In the genomic region with DNA sequence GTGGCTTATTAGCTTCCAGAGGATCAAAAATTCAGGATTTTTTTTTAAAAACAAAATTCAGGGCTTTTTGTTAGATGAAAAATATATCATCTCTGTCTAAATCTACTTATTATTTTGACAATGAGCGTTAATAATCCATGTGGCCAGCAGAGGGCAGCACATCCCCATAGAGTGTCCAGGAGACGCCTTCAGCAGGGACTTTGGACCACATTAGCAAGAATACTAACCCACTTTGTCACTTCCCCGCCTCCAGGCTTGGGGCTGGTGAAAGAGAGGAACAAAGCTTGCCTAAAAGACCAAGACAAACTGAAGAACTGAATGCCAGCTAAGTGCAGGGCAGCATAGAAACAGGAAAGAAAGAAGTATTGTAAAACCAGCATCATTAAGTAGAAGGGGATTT, we compare ENCODE assay signal across 9 mouse cellular contexts. TPM values are rescaled to one million over a fixed set of nuclear protein-coding genes. Genes with fewer than 3 reads are reported as not detected.
A peak's percentile ranks its signal among the peaks of the same experiment; 100 is the strongest.
DNase-seq lines count a peak whose midpoint lies in the region; ATAC-seq and TF ChIP-seq lines count a peak whose summit lies in the region.
"Had no signal": no experiment of that assay in that cellular context is flagged by ENCODE, and none has a peak within 500 bp of the region (broad histone marks: within the 10 kb centered on the region; RNA-seq: fewer than 3 reads in every experiment).

No protein-coding gene starts in this region.

- peak; percentile 88 for TF ChIP-seq CTCF in bone marrow, adult 2 months (IDR thresholded peaks at IDR 0.05; ENCODE audit: control insufficient read depth, insufficient read depth, low read length)
- TF ChIP-seq CTCF in embryonic fibroblast, embryonic 13.5 days (IDR thresholded peaks at IDR 0.05; ENCODE audit: borderline replicate concordance, insufficient read depth, low read length): peak; percentile 73; the same call in 1 of the 2 replicates
- TF ChIP-seq CTCF in liver, adult 2 months (IDR thresholded peaks at IDR 0.05; ENCODE audit: low read depth, low read length): peak; percentile 84

- H3K27me3 ChIP-seq in liver, embryonic 12.5 days (replicated peaks): peaks cover 5% of the 10 kb centered on the region
- peaks cover 17% of the 10 kb centered on the region; the same call in 1 of the 2 replicates for H3K27me3 ChIP-seq in liver, adult 2 months (ENCODE audit: control insufficient read depth, insufficient read depth, low read length)

- no peaks in the 10 kb centered on the region for H3K79me2 ChIP-seq in liver, adult 2 months (ENCODE audit: control insufficient read depth, insufficient read depth, low read length)

- peaks cover 2% of the 10 kb centered on the region for H3K36me3 ChIP-seq in liver, embryonic 12.5 days
- H3K36me3 ChIP-seq in liver, adult 2 months (ENCODE audit: control insufficient read depth, insufficient read depth, low read length): no peaks in the 10 kb centered on the region
- H3K36me3 ChIP-seq: heart, embryonic 13.5 days had no signal

- H3K4me2 ChIP-seq in liver, embryonic 12.5 days: no peak overlapping the region
- H3K4me2 ChIP-seq: heart, embryonic 13.5 days had no signal

- no peak for ATAC-seq in liver, embryonic 12.5 days

- WGBS in liver, embryonic 12.5 days (ENCODE audit: insufficient replicate concordance): 3% methylated on average over 3 of the region's 3 CpGs
- WGBS in bone marrow, adult 2 months: 0% methylated on average over 3 of the region's 3 CpGs
- under 1% methylated on average over 3 of the region's 3 CpGs for WGBS in liver, adult 2 months

- H3K4me1 ChIP-seq in liver, embryonic 12.5 days: peaks cover 21% of the 10 kb centered on the region
- H3K4me1 ChIP-seq in bone marrow, adult 2 months (ENCODE audit: control insufficient read depth, insufficient read depth, low read length): peaks cover 6% of the 10 kb centered on the region; the same call in 1 of the 2 replicates
- H3K4me1 ChIP-seq in embryonic fibroblast, embryonic 13.5 days (ENCODE audit: control insufficient read depth, insufficient read depth, low read length): no peaks in the 10 kb centered on the region
- no peaks in the 10 kb centered on the region for H3K4me1 ChIP-seq in liver, adult 2 months (ENCODE audit: control insufficient read depth, insufficient read depth, low read length)

- peaks cover 11% of the 10 kb centered on the region for H3K9me3 ChIP-seq in liver, embryonic 12.5 days (replicated peaks)

- peak; percentile 88 for DNase-seq in liver
- peak; percentile 66 to 90 for DNase-seq in kidney, adult 8-10 months
- DNase-seq in liver, adult 2 months (ENCODE audit: extremely low read depth, low read depth, low spot score): peak; percentile 53
- peak; percentile 77 for DNase-seq in retina, postnatal 7 days (ENCODE audit: low read depth, low spot score)
- DNase-seq in urinary bladder, adult 18-20 months (ENCODE audit: low spot score in 2 of 2): peak; percentile 48 to 72

- no peak overlapping the region for H3K9ac ChIP-seq in liver, embryonic 12.5 days
- no peak overlapping the region for H3K9ac ChIP-seq in liver, adult 2 months (ENCODE audit: low read depth, low read length)
- H3K9ac ChIP-seq: heart, embryonic 13.5 days had no signal

- H3K27ac ChIP-seq in liver, embryonic 12.5 days: no peak overlapping the region
- H3K27ac ChIP-seq in bone marrow, adult 2 months (ENCODE audit: control insufficient read depth, insufficient read depth, low read depth, low read length, poor library complexity): no peak overlapping the region
- H3K27ac ChIP-seq in embryonic fibroblast, embryonic 13.5 days (ENCODE audit: insufficient read depth, low read length): no peak overlapping the region
- no peak overlapping the region for H3K27ac ChIP-seq in liver, adult 2 months (replicated peaks; ENCODE audit: insufficient read depth, low read depth, low read length)
- H3K27ac ChIP-seq: heart, embryonic 13.5 days had no signal

- H3K4me3 ChIP-seq in liver, embryonic 12.5 days: no peak overlapping the region
- no peak overlapping the region for H3K4me3 ChIP-seq in bone marrow, adult 2 months (replicated peaks; ENCODE audit: control insufficient read depth, low read depth, low read length)
- H3K4me3 ChIP-seq in embryonic fibroblast, embryonic 13.5 days (ENCODE audit: insufficient read depth, low read length): no peak overlapping the region
- H3K4me3 ChIP-seq in liver, adult 2 months (ENCODE audit: insufficient read depth, low read depth, low read length): no peak overlapping the region
- H3K4me3 ChIP-seq: heart, embryonic 13.5 days had no signal

- no peak for TF ChIP-seq POLR2A in bone marrow, adult 2 months (IDR thresholded peaks at IDR 0.05; ENCODE audit: borderline replicate concordance, control insufficient read depth, low read depth, low read length)
- no peak for TF ChIP-seq POLR2A in embryonic fibroblast, embryonic 13.5 days (IDR thresholded peaks at IDR 0.05; ENCODE audit: low read depth, low read length)
- TF ChIP-seq POLR2A in liver, adult 2 months (IDR thresholded peaks at IDR 0.05; ENCODE audit: extremely low read depth, insufficient read depth, low read length): no peak

RNA-seq across cellular contexts. Expression of a gene that starts 3.1 kb away (rescaled TPM):
- polyA plus RNA-seq in liver, embryonic 12.5 days (2016; fragmentation: Nextera tagmentation; extraction: Ambion mirVana): 819 and 854 TPM in 2 replicates
- 790 and 1,396 TPM in 2 replicates for polyA plus RNA-seq in bone marrow, adult 2 months (2011; ENCODE audit: insufficient read depth, insufficient read length, low replicate concordance, missing spikeins)
- 63.0 and 85.7 TPM in 2 replicates for polyA plus RNA-seq in embryonic fibroblast, embryonic 13.5 days (2011; ENCODE audit: insufficient read length, low read depth, missing spikeins)
- total RNA-seq in liver, adult 2 months (2014; rRNA removed): 5.7 and 7.4 TPM in 2 replicates
- 1.5 and 1.7 TPM in 2 replicates for polyA plus RNA-seq in liver, adult 2 months (2012; rRNA removed)

RNA-seq across cellular contexts. Expression of a gene that starts 34.2 kb away (rescaled TPM):
- polyA plus RNA-seq in liver, embryonic 12.5 days (2016; fragmentation: Nextera tagmentation; extraction: Ambion mirVana): 46.4 and 50.8 TPM in 2 replicates
- polyA plus RNA-seq in bone marrow, adult 2 months (2011; ENCODE audit: insufficient read depth, insufficient read length, low replicate concordance, missing spikeins): 28.8 and 56.2 TPM in 2 replicates
- 30.7 and 32.6 TPM in 2 replicates for polyA plus RNA-seq in embryonic fibroblast, embryonic 13.5 days (2011; ENCODE audit: insufficient read length, low read depth, missing spikeins)
- 19.9 and 21.5 TPM in 2 replicates for total RNA-seq in liver, adult 2 months (2014; rRNA removed)
- polyA plus RNA-seq in liver, adult 2 months (2012; rRNA removed): 5.9 and 6.2 TPM in 2 replicates

RNA-seq across cellular contexts. Expression of a gene that starts 51.1 kb away (rescaled TPM):
- polyA plus RNA-seq in liver, embryonic 12.5 days (2016; fragmentation: Nextera tagmentation; extraction: Ambion mirVana): 9.6 and 11.7 TPM in 2 replicates
- 49.9 and 110 TPM in 2 replicates for polyA plus RNA-seq in bone marrow, adult 2 months (2011; ENCODE audit: insufficient read depth, insufficient read length, low replicate concordance, missing spikeins)
- 15.4 and 21.8 TPM in 2 replicates for polyA plus RNA-seq in embryonic fibroblast, embryonic 13.5 days (2011; ENCODE audit: insufficient read length, low read depth, missing spikeins)
- 4.0 and 9.3 TPM in 2 replicates for total RNA-seq in liver, adult 2 months (2014; rRNA removed)
- 57.1 and 65.8 TPM in 2 replicates for polyA plus RNA-seq in liver, adult 2 months (2012; rRNA removed)

Comparison
In these comparisons a context has a peak if more than half of its experiments do, and no peak if none do; other contexts are left out.
1. RNA of a gene that starts 3.1 kb away (polyA plus RNA-seq): 819 to 854 TPM in liver, embryonic 12.5 days, 790 to 1,396 TPM in bone marrow, adult 2 months and 63.0 to 85.7 TPM in embryonic fibroblast, embryonic 13.5 days; 1.5 to 1.7 TPM in liver, adult 2 months; every median in the first group is over 10 times any median in the second.
2. Peak in every context shown above with its lines, with median percentiles within 50 percentile points of each other: DNase-seq and CTCF ChIP-seq.